Mouse (Mus musculus): Measurements from ENCODE around the gene Cep350.

Gene Cep350

DNA sequence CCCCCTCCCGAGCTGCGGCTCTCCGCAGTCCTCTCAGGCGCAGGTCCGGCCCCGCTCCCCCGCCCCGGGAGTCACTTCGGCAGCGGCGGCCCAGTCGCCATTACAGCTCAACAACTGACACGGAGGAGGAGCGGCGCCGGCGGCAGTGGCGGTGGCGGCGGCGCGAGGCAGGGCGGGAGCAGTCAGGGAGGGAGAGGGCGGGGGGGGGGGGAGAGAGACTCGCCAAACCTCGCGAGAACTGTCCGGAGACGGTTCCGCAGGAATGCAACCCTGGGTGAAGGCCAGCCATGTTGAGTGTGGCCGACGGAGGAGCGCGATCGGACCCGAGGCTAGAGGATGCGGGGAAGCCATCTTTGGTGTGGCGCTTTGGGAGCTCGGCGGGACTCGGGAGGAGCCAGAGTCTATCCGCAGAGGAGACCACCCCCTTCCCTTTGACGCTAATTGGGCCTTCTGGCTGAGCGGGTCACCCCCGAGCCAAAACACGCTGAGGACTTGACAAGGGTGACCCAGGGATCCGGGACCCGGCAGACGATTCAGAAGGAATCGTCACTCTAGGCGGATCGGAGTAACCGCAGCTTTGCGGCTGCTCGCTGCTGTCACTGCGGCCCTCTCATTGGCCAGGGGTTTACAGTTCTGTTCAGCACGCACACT is at the start of gene Cep350:
Gene Cep350, minus strand, starts transcription at position 188 of the 651 bp plus-strand sequence.
- DNase-seq (ENCODE audit: low spot score): peak; percentile 91

DNA sequence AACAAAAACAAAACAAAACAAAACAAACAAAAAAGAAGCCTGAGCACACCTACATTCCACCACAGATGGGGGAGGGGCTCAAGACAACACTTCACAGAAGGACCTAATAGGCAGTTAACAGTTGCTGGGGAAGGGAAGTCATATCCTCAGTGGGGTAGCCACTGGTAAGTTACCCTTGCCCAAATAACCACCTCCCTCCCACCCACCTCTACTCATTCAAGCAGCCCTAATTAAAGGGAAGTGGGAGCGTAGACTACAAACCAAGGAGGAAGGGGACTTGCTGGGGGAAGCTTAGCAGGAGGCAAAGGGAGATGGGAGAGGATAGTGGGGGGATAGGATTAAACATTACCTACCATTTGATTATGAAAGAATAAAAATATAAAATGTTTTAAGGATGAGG is 47.3 kb upstream of the Cep350 start:
- no peak for DNase-seq (ENCODE audit: low spot score)

DNA sequence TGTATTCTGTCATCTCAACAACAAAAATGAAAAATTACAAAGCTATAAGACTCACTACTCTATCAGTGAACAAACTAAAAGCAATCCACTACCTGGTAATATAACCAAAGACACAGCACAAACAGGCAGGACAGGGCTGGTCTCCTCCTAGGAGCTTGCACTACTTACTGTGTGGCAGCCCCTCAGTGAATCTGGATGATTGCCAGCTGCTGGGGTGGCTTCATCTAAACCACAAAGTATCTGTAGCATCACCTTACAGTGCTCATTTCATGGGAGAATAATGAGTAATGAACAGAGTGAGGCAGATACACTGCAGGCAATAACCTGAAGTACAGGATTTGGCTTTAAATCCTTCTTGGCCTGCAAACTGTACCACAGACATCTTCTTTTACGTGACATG is 46.7 kb upstream of the Cep350 start:
- no peak for DNase-seq (ENCODE audit: low spot score)

DNA sequence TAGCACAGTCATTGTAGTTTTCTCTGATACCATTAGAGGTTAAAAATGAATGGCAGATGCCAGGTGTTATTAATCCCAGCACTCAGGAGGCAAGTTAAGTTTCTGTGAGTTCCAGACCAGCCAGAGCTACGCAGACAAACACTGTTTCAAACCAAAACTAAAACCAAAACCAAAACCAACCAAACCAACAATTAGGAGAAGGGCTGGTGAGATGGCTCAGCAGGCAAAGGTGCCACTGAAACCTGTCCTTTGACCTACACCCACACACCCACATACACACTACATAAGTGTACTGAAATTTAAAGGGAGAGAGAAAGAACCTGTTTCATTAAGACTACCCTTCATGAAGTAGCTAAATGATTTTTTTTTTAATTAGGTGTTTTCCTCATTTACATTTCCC is 35.9 kb upstream of the Cep350 start:
- DNase-seq (ENCODE audit: low spot score): no peak

DNA sequence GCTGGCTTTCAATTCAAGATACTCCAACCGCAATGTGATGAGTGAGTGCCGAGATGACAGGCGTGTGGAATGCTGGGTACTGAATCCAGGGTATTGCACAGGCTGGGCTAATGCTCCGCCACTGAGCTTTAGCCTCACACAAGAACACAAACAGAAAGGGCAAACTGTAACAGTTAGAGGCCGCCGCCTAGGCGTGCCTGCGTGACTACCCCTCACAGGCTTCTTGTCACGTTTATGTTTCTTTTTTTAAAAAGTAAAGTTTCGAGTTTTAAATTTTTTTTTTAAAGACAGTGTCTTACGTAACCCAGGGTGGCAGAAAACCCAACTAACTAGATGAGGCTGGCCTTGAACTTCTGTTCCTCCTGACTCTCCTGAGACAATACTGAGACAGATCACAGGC is 32.9 kb upstream of the Cep350 start:
- DNase-seq (ENCODE audit: low spot score): no peak

DNA sequence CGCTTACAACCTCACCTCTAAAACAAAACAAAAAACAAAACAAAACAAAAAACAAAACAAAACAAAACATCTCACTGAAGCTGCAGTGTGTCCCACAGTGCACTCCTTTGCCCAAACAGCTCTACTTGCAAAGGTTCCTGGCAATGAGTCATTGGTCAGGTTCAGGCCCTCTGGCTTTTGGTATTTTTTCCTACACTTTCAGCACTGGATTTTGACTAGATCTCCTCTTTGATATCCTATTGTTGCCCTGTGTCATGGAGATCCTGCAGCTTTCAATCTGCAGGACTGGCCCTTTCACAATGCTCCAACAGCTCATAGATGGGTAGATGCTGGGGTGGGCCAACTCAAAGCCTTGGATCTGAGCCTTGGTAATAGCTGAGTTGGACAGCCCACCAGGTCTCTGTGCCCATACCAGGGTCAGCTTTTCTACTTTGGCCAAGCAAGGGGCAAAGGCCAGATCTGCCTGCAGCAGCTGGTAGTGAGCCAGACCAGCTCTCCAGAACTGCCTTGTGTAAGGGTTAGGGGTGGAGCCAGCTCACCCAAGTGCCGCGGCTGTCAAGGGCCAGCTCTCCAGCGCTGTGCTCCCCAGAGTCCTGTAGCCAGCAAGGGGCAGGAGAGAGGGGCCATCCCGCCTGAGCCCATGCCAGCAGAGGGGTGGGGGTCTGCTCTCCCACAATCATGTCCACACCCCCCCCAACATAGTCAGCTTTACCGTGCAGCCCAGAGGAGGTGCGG is 30.3 kb upstream of the Cep350 start:
- DNase-seq (ENCODE audit: low spot score): no peak

DNA sequence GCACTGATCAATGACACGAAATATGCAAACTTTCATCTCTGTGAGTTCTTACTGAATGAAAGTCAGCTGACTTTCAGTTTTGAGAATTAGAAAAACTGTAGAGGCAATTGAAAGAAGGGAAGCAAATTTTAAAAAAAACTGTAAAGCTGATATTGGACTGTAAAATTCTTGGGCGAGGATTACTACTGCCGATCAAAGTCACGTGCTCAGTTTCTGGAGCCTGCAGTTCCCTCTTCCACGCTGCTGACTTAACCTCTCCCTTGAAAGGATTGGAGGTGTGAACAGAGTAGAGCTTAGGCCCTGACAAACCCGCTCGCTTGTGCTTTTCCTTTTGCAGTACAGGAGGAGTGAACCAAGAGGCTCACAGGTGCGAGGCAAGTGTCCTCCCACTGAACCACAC is 29.3 kb upstream of the Cep350 start:
- DNase-seq (ENCODE audit: low spot score): no peak

DNA sequence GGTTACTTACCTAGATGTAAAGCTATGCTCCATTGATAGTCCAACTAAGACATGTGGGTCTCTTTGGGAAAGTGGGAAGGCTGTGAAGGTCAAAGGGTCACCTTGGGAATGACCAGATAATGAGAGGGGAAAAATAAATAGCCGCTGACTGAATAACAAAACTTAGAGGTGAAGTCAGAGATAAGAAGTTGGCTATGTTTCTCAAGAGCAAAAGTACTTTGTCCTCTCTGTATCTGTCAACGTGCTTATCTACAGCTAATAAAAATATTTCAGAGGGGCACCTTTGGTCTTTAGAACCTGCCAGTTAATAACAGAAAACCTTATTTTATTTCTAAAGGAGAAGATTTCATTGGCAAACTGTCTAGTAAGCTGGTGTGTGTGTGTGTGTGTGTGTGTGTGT is 22.6 kb upstream of the Cep350 start:
- no peak for DNase-seq (ENCODE audit: low spot score)

DNA sequence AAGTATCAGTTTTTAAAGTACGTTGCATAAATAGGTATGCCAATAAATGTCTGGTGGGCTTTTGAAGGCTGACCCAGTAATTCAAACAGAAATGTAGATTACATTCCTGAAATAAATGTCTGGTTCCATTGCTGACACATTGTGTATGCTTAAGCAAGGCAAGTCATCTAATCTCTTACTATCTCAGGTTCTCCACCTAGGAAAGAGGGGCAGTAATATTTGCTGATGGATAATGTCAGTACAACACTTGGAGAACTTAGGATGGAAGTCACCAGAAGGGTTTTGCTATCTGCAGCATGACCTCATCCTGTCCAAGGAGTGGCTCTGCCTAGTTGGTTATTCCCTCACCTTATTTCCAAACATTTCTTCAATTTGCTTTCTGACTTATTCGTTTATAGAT is 21.5 kb upstream of the Cep350 start:
- no peak for DNase-seq (ENCODE audit: low spot score)

DNA sequence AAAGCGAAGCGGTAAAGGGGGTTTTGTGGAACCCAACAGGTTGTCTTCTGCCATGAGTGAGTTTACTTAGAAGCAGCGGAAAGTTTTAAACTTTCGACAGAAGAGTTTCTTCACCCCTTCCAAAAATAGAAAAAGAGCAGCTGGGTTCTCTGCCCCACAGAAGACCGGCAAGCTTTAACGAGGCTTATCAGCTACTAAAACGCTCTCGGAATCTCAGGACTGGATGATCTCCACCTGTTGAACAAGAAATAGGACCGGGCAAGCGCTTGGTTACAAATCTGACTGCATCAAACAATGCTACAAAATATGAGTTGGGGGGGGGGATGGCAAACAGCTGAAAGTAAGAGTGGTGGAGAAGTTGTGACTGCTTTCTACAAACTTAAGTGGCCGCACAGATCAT is 17.3 kb upstream of the Cep350 start:
- no peak for DNase-seq (ENCODE audit: low spot score)

DNA sequence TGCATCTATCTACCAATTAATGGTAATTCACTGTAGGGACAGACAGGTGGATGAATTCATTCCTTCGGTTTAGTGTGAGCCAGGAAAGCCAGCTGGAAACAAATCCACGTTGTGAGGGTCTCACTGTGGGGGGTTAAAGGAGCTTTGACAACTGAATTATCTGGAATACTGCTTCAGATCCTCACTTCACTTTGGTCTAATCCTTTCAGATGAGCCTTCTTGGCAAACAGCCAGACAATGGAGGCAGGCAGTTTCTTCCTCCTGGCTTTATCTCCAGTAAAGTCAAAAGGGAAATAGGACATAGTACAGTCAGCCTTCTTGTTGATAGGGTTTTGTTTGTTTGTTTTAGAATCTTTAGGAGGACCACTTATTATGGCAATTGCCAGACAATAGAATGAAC is 16.3 kb upstream of the Cep350 start:
- no peak for DNase-seq (ENCODE audit: low spot score)

DNA sequence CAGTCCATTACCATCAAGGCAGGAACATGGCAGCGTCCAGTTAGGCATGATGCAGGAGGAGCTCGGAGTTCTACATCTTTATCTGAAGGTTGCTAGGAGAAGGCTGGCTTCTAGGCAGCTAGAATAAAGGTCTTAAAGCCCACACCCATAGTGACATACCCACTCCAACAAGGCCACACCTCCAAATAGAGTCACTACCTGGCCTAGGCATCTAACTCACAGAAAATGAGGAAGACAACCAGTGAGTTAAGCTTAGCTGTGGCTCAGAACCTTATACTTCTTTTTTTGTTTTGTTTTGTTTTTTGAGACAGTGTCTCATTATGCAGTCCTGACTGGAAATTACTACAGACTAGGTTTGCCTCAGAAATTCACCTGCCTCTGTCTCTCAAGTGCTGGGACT is 14.6 kb upstream of the Cep350 start:
- no peak for DNase-seq (ENCODE audit: low spot score)

DNA sequence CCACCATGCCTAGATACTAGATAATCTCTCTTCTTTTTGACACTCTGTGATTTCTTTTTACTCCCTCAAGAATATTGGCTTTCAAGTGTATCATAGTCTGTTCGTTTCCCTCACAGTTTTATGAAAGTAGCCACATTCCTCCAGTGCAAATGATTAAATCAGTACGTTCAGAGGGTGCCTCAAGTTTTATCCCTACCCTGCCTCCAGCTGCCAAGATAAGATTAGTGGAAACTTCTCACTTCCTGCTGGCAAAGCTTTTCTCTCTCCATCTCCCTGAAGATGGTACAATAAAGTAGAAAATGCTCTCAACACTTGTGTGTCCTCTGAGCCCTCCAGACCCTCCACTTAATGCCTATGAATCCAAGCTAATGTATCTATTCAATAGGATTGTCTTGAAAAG is 1.9 kb upstream of the Cep350 start:
- no peak for DNase-seq (ENCODE audit: low spot score)

DNA sequence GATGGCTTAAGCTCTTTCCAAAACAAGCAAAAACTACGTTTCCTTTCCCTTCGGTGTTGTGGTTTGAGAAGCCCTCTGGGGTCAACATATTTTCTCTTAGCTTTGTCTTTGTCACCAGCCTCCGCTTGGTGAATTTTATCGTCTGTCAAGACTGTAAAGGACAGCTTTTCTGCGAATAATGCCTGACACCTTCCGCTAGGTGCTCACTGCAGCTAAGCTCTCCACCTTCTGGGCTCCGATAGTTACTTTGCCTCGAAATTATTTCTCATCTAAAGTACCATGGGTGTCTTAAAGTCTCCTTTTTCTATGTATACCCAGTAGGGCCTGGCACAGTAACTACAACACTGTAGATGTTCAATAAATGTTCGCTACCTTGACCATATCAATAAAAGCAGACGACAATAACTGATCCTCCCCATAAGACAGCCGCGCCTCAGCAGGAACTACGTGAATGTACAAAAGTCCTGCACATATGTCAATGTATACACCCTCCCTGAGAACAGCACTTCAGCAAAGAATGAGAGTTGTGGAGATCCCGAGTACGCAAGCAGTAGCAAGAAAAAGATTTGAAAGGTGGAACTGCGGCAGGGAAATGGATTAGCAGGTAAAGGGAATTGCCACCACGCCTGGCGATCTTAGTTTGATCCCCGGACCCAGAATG is 794 bp upstream of the Cep350 start:
- peak; percentile 23 for DNase-seq (ENCODE audit: low spot score)

DNA sequence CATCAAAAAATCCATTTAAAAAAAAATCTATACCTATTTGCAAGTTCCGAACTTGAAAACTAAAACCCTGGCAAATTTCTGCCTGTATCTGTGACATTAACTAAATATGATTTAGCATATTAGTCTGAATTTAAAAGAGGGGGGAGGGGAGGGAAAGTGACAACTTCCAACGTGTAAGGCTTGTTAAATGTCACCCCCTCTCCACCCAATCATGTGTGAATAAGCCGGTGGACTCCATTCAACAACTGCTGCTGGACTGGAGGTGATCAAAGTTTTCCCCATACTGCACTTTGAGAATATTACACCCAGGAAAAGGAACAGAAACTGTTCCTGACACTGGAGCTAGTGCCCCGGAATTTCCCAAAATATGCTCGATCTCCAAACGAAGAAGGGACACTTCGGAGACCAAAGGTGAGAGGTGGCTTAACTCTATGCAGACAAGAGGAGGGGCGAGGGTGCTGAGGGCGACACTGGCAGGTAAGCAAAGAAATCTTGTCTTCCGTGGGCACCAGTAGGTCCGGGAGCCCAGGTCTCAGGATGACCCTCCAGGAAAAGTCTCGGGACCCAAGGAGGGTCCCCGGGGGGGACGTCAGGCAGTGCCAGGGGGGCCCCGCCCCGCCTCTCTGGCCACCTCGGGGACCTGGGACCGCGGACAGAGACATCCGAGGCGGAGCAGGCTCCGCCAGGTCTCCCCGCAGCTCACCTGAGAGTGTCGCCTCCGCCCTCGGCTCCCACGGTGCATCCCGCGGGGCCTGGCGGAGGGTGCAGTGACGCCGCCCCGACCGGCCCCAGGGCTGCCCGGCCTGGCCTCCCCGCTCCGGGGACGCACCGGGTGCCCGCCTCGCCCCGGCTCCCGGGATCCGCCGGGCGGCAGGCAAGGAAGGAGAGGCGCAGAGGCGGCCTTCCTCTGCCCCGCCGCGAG is 648 bp downstream of the Cep350 start:
- DNase-seq (ENCODE audit: low spot score): no peak

DNA sequence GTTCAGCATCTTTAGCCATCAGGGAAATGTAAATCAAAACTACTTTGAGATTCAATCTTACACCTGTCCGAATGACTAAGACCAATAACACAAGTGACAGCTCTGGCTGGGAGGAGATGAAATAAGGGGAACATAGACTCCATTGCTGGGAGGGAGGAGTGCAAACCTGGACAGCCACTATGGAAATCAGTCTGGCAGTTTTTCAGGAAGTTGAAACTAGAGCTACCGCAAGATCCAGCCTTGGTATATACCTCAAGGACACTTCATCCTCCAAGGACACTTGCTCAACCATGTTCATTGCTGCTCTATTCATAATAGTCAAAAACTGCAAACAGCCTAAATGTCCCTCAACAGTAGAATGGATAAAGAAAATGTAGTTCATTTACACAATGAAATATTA is 23.9 kb downstream of the Cep350 start:
- DNase-seq (ENCODE audit: low spot score): no peak

DNA sequence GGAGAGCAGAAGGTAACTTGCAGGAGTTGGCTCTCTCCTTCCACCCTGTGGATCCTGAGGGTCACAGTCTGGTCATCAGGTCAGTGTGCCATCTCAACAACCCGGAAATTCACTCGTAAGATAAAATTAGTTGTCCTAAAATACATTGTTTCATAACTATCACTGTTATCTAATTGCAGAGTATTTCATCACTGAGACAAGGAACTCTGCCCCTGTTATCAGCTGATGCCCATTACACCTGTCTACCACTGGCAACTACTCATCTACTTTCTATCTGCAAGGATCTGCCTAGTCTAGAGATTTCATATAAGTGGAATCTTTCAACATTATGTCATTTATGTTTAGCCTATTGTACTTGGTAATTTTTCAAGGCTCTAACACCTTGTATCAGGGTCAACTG is 28.7 kb downstream of the Cep350 start:
- DNase-seq (ENCODE audit: low spot score): no peak

DNA sequence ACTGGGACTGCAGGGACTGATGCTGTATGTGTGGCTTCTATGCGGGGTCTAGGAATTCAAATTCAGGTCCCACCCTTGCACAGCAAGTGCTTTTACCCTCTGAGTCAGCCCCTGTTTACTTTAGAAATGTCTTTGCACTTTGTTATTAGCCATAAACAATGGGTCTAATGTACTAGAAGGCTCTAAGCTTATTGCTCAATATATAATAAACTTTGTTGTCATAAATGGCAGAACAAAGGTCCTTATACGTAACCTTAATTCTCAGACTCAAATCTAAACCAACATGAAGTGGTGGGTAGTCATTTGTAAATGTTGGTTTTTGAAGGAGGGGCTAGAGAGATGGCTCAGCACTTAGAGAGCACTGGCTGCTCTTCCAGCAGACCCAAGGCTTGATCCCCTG is 35.6 kb downstream of the Cep350 start:
- no peak for DNase-seq (ENCODE audit: low spot score)

DNA sequence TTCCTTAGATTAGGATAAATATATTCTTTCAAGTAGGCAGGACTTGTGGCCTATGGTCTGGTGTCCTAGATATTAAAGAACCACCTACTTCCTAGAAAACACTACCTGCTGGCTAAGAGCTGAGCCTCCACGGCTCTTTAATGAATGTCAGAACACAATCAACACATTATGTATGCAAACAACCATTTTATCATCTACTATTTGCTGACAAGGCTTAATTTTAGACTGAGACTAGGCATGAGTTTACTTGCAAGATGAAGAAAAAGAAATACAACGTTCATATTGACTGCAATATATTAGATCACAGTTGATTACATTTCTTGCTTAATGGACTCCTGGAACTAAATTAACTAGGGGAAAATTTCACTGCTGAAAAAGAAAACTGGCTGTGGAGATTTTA is 38.4 kb downstream of the Cep350 start:
- no peak for DNase-seq (ENCODE audit: low spot score)

DNA sequence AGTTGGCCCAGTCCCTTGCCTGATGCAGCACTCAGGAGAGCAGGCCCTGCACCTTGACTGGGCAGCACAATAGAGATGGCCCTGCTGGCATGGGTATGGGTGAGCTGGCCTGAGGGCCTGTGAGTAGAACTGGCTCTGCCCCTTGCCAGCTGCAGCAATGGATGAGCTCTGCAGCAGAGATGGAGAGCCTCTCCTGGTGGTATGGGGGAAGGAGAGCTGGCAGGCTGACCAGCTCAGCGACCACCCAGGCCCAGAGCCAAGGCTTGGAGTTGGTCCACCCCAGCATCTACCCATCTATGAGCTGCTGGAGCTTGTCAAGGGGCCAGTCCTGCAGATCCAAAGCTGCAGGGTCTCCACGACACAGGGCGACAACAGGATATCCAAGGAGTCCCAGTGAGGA is 69.5 kb downstream of the Cep350 start:
- no peak for DNase-seq (ENCODE audit: low spot score)

DNA sequence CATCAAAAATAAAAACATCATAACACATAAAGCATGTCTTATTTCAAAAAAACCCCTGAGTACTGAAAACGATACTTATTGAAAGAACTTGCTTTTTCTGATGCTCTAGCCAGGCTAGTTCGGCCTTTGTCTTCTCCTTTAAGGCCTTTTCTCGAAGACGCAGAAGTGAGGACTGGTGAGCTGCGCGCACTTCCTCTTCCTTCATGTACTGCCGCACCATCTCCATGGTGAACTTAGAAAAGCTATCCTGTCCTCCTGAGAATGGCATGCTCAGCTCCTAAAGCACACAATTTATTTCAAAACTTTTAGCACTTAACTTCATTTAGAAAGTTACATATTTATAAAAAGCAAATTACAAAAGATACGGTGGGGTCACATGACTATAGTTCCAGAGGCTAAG is 71.7 kb downstream of the Cep350 start:
- DNase-seq (ENCODE audit: low spot score): no peak

DNA sequence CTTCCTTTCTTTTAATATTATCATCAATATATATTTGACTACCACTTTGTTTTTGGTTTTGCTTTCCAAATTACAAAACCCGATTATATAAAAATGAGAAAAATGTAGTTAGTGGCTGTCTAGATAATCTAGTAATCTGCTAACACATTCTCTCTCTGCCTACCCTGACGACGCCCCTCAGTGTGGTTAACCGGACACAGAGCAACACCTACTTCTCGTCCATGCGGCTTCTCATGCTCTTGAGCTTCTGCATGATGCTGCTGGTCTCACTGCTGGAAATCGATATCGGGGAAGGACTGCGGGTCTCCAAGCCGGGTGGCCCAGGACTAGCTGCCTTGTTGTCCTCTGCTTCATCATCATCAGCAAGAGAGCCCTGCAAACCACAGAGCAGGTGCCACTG is 78.7 kb downstream of the Cep350 start:
- DNase-seq (ENCODE audit: low spot score): no peak

DNA sequence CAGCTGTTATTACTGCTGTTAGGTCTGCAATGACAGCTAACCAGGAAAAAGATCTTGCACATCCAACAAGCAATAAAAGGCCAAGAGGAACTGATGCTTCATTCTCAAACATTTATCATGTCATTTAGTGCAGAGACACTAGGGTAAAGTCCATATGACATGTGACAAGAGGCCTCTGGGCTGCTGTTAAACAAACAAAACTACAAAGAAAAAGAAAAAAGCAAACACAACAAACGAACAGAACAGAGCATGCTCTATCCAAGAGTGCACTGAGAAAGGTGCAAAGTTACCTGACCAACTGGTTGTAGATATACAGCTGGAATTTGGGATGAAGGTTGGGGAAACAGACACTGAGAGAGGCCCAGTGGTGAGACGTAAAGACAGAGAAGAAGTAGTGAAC is 86.2 kb downstream of the Cep350 start:
- DNase-seq (ENCODE audit: low spot score): no peak

Data from spleen, adult 12 weeks (tissue).